Mouse (Mus musculus) layer of hippocampus, adult 9-11 months (tissue): ENCODE results near the gene Set.

Source experiments
- DNase-seq: peaks from one replicate; pipeline ENCODE4 v3.0.0; 2022

Gene Set

DNA sequence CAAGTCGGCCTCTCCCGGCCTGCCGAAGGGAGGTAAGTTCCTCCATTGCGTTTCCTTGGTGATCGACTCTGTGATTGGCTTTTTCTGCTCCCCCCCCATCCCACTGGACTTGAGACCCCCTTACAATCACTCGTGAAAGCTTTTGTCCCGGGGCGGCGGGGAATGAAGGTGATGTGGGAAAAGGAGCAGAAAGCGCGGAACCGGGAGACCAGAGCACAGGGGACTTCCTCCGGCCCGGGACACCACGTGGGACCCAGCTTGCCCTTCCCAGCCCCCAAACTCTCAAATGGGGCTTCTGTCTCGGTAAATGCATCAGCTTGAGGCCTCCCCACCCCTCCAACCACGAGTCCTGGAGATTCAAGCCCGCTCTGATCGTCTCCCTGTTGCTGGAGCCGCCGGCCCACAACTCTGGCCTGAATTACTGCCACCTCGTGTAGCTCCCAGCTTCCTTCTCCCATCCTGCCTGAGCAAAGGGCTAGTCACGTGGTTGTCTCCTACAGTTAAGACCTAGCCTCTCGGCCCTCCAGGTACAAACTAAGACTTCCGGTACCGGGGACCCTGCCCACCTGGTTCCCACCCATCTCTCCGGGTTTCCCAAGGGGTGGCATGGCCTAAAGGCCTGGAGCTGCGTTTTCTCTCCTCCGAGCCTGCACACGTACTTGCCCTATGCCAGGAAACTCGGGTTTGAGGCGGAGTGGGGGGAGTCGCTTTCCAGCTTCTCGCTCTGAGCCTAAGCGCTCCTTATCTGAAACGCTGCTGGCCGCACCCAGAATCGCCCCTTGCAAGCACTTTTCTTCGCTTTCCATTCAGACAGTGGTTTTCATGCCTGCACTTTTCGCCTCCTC is 5.3 kb downstream of the Set start:
- no peak for DNase-seq

DNA sequence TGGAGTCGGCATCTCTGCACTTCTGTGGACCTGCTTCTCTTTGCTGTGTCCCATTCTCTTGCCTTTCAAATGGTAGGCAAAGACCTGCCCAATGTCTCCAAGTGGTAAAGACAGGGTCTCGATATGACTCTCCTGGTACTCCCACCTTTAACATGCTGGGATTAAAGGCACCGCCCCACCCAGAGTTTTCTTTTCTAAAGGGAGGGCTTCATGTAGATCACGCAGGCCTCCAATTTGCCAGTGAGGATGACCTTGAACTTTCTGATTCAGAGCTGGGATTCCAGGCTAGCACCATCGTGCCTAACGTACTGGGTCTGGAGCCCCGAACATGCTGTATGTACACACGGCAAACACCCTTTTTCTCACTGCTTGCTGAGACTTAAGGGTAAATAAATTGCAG is 6.1 kb downstream of the Set start:
- DNase-seq: no peak

DNA sequence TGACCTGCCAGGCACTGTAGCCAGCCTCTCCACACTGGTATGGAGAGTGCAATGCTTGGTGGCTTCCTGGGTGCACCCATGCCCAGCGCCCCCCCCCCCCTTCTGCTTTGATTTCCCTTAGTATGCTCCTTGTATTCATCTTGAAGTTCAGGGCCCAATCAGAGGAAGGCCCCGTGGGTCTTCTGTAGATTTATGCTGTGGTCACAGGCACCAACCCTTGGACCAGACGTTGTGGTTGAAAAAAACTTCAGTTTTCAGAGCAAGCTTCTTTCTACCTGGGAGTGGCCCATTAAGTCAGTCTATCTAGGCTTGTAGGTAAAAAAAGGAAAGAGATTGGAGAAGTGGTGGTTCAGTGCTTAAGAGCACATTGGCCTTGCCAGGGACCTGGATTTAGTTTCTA is 6.6 kb downstream of the Set start:
- no peak for DNase-seq

DNA sequence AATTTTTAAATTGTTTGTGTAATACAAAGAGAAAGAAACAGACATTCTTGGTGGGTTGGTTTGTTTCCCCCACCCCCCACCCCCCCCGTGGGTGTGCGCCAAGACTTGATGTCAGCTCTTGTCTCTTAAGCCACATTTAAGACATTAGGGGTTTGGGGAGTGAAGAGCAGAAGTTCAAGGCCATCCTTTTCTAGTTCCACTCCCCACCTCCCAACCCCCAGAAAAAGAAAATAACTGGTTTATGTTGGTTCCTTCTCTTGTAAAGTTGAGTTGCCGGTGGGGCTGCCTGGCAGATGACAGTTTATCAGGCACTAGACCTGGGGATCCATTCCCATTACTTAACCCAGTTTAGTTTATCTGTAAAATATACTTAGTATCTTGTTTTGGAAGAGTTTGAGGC is 7.1 kb downstream of the Set start:
- no peak for DNase-seq

DNA sequence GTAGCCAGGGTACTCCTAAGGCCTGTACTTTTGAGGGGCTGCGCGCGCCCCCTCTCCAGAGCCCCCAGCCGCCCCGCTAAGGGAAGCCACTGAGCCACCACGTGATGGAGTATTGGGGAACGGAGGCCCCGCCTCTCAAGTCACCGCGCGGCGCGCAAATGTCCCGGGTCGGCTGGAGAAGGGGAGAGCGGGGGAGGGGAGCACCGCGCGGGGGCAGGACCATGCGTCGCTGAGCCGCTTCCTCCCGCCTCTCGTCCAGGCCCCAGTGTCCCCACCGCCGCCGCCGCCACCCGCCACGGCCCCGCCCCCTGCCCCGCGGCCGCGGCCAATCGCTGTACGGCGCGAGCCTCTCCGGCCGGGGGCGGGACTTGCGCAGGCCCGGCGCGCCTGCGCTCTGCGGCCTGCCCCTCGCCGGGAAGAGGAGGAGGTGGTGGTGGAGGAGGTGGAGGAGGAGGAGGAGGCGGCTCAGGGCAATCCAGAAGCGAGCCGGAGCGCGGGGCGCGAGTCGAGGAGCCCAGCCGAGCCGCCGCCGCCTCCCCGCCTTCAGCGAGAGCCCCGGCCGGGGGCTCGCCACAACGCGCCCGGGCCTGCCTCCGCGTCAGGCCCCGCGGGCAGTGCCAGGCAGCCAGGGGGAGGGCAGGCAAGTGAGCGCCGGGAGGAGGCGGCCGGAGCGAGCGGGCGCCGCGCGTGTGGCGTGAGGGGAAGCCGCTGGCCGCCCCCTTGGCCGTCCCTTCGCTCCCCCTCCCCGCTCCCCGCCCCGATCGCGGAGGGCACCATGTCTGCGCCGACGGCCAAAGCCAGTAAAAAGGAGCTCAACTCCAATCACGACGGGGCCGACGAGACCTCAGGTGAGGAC is 9.1 kb downstream of the Set start:
- peak; percentile 96 for DNase-seq

DNA sequence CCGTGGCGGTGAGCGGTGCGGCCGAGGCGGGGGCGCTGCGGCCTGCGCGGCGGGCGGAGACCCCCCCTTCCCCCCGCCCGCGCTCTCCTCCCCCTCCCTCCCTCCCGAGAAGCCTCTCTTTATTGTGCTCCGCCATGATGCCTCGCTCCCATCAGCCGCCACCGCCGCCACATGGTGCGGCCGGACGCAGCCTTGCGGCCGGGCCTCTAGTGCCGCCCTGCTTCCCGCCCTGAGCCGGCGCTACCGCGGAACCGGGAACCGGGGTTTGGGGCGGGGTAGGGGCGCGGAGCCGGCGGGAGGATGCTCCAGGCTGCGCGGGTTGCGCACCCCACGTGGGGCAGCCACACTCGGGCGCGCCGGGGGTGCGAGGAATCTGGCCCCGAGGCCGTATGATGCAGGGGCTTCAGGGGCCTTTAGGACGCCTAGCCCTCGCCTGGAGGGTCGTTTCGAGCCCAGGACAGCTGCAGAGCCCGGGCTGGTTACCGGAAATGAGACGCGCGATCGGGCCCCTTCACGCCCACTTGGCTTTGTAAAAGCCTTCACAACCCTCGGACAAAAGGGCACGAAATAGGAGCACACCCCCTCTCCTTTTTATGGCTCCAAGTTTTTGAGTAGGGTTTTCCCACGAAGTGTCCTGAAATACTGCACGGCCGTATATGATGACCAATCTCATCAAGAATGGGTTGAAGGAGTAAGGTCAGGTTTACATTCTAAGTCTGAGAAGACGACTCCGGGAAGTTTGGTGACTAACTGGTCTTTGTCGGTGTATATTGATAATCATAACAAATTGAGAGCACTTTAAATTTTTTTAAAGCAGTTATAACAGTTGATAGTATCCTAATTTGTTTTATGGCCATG is 10.1 kb downstream of the Set start:
- no peak for DNase-seq

DNA sequence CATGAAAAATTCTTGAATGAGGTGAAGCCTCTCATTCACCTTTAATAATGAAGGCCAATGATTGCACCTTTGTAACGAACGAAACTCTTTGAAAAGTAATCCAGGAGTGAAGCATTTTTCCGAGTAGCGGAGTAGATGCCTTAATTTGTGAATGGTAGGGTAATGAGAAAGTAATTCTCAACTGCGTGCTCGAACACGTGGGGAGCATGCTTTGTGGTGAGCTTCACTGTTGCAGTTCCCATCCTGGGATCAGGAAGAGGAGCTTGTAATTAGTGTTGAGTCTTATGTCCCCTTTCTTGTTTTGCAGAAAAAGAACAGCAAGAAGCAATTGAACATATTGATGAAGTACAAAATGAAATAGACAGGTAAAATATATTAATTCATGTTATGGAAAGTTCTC is 10.8 kb downstream of the Set start:
- no peak for DNase-seq

DNA sequence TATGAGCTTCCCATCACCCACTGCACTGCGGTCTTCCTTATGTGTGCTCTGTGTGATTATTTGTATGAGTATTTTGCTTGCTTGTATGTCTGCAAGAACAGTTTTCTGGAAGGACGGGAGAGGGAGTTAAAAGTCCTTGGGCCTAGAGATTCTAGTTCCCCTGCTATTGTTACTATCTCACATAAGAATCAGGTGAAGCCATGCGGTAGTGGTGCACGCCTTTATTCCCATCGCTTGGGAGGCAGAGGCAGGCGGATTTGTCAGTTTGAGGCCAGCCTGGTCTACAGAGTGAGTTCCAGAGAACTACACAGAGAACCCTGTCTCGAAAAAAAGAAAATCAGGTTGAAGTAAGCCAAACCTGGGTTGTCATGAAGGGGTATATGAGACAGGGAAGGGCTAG is 15.7 kb downstream of the Set start:
- no peak for DNase-seq

DNA sequence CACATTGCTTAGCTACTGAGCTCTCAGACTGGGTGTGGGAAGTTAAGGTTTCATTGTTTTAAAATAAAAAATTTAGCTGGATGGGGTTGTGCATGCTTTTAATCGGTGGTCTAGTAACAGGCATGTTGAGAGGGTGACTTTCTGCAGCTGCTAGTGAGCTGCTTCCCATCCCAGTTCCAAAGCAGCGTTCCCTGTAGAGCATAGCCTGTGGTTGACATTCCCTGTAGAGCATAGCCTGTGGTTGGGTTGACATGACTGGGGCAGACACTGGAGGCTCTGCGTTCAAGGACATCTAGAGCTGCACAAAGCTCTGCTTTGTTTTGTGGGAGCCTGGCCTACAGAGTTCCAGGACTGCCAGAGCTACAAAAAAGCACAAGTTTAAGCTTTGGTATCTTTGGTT is 16.1 kb downstream of the Set start:
- no peak for DNase-seq

DNA sequence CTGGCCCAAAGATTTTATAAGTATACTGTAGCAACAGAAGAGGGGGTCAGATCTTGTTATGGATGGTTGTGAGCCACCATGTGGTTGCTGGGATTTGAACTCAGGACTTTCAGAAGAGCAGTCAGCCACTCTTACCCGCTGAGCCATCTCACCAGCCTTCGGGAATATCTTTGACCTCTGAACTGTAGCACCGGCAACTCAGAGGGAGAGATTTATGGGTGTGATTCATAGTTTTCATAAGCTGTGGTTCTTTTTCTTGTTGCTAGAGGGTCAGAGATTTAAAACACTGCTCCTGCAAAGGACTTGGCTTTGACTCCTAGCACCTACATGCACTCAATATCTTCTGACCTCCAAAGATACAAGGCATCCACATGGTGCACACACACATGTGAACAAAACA is 18.4 kb downstream of the Set start:
- DNase-seq: no peak

DNA sequence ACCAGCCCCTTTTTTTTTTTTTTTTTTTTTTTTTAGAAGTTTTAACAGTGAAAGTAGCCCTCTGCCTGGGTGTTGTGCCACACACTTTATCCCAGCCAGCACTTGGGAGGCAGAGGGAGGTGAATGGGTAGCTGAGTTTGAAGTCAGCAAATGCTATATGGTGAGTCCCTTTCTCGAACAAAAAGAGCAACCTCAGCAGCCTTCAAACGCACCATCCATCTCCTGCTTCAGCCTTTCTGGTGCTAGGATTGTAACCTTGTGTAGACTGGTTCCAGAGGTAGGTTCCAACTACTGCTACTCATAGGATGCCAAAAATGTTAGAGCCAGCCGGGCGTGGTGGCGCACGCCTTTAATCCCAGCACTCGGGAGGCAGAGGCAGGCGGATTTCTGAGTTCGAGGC is 19.3 kb downstream of the Set start:
- no peak for DNase-seq

DNA sequence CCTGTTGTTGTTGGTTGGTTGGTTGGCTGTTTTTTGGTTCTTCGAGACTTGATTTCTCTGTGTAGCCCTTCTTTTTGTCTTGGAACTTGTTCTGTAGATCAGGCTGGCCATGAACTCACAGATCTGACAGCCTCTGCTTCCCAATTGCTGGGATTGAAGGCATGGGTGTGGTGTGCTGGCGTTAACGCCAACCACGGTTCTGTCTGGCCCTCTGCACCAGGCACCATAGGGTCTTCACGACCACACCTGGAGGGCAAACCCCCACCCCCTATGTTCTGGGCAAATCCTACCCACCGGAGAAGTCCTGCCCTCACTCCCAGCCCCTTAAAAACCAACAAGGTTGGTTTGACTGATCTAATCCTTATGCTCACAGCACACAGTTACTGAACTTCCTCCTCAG is 19.8 kb downstream of the Set start:
- no peak for DNase-seq

DNA sequence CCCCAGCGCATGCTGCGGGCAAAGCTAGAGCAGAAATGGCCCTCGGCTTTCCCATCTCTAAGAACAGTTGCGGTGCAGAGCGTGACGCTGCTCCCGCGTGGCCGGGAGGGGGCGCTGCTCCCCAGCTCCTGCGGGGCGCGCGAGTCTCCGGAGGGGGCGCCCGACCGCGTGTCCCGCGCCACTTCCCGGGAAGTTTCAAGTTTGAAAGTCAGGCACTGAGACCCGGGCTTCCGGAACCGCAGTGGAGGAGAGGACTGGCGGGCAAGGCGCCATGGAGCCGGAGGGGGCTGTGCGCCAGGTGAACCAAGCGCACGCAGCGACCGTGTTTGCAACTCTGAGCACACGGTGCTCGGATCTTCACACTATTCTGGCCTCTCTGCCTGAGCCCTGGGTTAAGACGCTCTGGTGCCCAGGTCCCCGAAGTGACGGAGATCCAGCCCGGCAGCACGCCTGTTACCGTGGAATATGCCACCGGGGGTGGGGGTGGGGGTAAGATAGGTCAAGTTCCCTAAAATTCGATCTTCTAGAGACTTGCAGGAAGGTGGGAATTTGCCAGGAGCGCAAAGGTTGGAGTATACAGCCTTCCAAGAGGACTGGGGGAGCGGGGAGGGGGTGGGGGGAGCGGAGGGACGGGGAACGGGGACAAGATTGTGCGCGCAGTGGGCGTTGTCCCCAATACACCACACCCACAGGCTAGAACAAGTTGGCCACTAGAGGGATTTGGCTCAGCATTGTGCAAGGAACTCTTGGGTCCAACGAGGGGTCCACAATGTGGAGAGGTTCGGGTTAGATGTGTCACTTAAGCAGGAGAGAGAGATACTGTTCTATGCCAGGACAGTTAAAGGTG is 20.5 kb downstream of the Set start, which contains the start of gene Pkn3:
Gene Pkn3 (plus strand): TSS at position 183 of the 847 bp plus-strand sequence.
- peak; percentile 61 for DNase-seq

DNA sequence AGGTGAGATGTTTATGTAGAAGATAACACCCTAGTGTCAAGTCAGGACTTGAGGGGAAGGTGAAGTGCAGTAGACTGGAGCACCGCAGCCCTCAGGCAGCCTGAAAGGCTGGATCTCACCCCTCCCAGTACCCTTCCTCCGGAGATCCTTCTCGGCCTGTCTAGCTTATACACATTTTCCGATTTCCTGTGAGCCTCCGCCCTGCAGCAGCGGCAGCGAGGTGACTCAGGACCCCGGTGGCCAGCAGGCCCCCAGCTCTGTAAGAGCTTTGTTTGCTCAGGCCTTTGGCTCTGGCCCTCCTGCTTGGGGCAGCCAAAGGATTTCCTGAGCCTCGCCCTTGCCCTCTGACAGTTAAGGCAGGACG is 21.2 kb downstream of the Set start:
- no peak for DNase-seq

DNA sequence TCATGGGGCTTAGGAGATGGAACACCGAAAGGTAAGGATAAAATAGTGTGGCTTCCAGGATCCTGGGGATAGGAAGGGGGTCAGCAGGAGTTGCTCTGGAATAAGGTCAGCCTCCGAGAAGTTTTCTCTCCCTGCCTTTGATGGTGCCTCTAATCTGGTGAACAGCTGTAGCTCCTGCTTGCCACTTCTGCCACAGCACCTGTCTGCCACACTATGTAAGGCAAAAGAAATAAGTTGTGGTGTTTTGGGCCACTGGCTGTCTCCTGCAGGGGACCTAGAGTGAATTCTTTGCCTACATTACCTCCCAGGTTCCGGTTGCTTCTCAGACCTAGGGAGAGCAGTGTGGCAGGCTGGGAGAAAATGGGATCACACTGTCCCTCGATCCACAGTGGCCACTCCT is 21.6 kb downstream of the Set start:
- DNase-seq: no peak

DNA sequence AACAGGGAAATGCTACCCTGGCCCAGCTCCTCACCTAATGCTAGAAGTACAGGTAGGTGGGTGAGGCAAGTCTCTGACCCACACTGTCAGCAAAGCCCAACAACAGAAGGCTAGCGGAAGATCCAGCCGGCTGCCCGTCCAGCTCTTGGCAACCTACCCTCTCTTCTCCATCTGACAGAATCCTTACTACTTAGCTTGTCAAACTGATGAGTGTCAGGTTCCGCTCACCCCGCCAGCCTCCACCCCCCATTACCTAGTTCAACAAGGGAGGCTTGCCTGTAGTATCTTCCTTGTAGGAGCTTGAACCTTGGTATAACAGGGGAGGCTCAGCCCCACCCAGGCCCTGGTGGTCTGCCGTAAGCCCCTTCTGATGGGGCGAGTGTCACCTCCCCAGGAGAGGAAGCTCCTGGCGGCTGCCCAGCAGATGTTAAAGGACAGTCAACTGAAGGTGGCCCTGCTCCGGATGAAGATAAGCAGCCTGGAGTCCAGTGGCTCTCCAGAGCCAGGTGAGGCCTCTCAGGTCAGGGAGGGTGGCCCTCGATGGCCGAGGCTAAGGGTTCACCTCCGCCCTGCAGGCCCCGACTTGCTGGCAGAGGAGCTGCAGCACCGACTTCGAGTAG is 23.1 kb downstream of the Set start:
- no peak for DNase-seq

DNA sequence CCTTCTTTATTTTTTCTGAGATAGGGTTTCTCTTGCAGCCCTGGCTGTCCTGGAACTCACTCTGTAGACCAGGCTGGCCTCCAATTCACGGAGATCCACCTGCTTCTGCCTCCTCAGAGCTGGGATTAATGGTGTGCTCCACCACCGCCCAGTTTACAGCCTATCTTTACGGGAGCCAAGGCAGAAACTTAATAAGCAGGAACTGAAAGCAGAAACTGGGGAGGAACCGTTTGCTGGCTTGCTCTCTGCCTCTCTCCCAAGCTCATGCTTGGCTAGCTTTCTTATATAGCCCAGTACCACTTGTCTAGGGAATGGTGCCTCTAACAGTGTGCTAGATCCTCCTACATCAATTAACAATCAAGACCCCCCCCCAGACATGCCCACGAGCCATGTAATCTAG is 26.9 kb downstream of the Set start:
- DNase-seq: no peak

DNA sequence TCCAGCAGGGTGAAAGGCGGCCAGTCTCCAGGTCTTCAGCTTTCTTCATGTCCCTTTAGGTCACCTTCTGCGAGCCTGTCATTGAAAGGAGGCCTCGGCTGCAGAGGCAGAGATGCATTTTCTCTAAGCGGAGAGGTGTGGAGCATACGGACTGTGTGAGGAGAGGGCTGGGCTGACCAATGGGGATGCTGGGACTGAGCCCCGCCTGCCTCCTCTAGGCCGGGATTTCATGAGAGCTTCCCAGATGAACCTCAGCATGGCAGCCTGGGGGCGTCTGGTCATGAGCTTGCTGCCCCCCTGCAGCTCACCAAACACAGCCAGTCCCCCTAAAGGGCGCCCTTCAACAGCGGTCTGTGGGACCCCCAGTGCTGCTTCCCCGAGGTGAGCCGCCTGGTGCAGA is 27.5 kb downstream of the Set start:
- no peak for DNase-seq

DNA sequence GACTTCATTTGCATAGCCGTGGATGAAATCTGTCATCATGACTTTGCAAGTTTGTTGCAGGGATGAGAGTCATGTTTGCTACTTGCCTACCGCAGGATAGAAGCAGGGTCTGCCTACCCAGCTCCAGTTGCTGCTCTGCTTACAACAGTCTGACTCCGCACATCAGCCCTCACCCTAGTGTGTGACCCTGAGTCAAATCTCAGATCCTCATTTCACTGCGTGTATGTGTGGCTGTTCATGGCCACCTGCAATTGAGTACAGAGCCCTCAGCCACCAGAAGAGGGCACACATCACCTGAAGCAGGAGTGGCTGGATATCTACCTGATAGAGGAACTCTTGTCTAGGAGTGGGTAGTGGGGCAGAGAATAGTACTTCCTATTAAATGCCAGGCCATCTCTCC is 30.1 kb downstream of the Set start:
- DNase-seq: no peak

DNA sequence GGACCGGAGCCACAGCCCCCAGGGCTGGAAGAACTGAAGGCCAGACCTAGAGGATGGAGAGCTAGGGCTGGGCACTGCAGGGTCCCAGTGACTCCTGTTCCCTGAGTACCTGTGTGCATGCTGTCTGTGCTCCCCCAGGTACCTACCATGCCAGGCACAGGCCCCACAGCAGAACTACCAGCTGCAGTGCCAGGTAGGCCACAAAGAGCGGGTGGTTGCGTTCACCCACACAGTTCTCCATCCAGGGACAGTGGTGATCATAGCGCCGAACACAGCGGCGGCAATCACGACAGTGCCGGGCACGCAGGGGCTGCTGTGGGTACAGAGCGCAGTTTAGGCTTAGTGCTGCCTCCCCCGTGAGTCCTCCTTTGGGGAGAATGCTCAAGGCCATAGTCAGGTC is 34.3 kb downstream of the Set start:
- no peak for DNase-seq

DNA sequence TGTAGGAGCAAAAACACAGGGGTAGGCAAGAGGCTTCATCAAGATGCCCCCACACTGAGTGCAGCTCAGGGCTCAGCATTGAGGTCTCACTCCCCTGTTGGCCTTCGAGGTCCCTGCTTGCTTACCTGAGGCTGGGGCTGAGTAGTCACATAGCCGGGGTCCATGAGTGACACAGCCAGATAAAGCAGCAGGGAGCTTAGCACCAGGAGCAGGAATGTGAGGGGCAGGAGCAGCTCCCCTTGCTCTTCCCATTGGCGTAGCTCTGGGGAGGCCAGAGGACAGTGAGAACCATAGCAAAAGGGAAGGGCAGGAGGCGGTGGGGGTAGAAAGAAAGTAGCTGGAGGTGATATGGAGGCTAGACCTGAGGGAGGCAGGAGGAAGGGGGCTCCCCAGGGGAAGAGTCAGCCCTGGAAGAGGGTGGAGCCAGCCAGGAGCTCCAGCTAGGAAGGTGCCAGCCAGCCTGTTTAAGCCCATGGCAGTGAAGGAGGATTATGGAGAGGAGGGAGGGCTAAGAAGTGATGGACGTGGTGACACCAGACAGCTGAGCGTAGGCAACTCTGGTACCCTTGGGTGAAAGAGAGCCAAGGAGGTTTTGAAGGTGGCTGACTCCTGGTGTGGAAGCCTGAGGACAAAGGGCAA is 35.2 kb downstream of the Set start:
- DNase-seq: no peak
